Mouse (Mus musculus) limb, embryonic 14.5 days (tissue): ENCODE measurements around the gene 1810049J17Rik. TPM values are rescaled to one million over a fixed set of nuclear protein-coding genes. Genes with fewer than 3 reads are reported as not detected.

Experiments
- ATAC-seq: fragments of 200-750 bp; cut with Nextera tagmentation; 2 replicates; pipeline ENCODE4 v1.8.0; 2017; ENCODE audit warnings: low read depth, moderate number of reproducible peaks, moderate TSS enrichment; ENCODE audit not compliant: low FRiP score
- DNase-seq: peaks from one replicate; pipeline ENCODE4 v3.0.0-alpha.2; 2015; ENCODE audit warnings: low spot score
- H3K27ac ChIP-seq: fragments of 300-500 bp; sonication (generic); replicated peaks from 2 replicates; pipeline ENCODE4 v1.5.1; 2014; ENCODE audit warnings: low read depth, mild to moderate bottlenecking, low read length, moderate library complexity, mixed read lengths
- H3K27me3 ChIP-seq: fragments of 300-500 bp; sonication (generic); 2 replicates; pipeline ENCODE4 v1.6.1; 2014; ENCODE audit warnings: low read length, mixed read lengths; ENCODE audit not compliant: control insufficient read depth, insufficient read depth
- H3K36me3 ChIP-seq: fragments of 300-500 bp; sonication (generic); 2 replicates; pipeline ENCODE4 v1.6.1; 2014; ENCODE audit warnings: mild to moderate bottlenecking, low read length, moderate library complexity, mixed read lengths; ENCODE audit not compliant: control insufficient read depth, insufficient read depth
- H3K4me1 ChIP-seq: fragments of 300-500 bp; sonication (generic); 2 replicates; pipeline ENCODE4 v1.6.1; 2014; ENCODE audit warnings: antibody characterized with exemption, low read length, mixed read lengths; ENCODE audit not compliant: control insufficient read depth, insufficient read depth
- H3K4me2 ChIP-seq: fragments of 300-500 bp; sonication (generic); replicated peaks from 2 replicates; pipeline ENCODE4 v1.6.1; 2014; ENCODE audit warnings: low read depth, mild to moderate bottlenecking, low read length, moderate library complexity; ENCODE audit not compliant: severe bottlenecking
- H3K4me3 ChIP-seq: fragments of 300-500 bp; sonication (generic); replicated peaks from 2 replicates; pipeline ENCODE4 v1.5.1; 2014; ENCODE audit warnings: low read length
- H3K9ac ChIP-seq: fragments of 300-500 bp; sonication (generic); 2 replicates; pipeline ENCODE4 v1.6.1; 2014; ENCODE audit warnings: mild to moderate bottlenecking, low read depth, low read length, moderate library complexity; ENCODE audit not compliant: severe bottlenecking
- H3K9me3 ChIP-seq: fragments of 300-500 bp; sonication (generic); 2 replicates; pipeline ENCODE4 v1.6.1; 2016; ENCODE audit warnings: low read length; ENCODE audit not compliant: control insufficient read depth
- POLR2A ChIP-seq: fragments of 200-500 bp; IDR thresholded peaks from 2 replicates; pipeline ENCODE4 v1.8.0; 2012; ENCODE audit warnings: inconsistent platforms, mild to moderate bottlenecking, moderate library complexity, borderline replicate concordance; ENCODE audit not compliant: insufficient read depth, insufficient read length; ENCODE audit errors: extremely low read depth
- WGBS: fragments of 180-500 bp; shearing (Covaris S2); extraction: QIAGEN DNeasy Blood & Tissue Kit; methylation state at CpG from one replicate; pipeline ENCODE4 v1.1.7; 2014; 5-methylcytosine and 5-hydroxymethylcytosine counted together
- polyA plus RNA-seq, 2 experiments: library from polyadenylated mRNA; depleted of rRNA in 1 of 2; stranded (reverse) in 1 of 2; unstranded in 1 of 2; fragments of >200 nt; fragmentation: Nextera tagmentation in 1 of 2; extraction: Ambion mirVana in 1 of 2; gene quantifications; 2 replicates each; pipeline versions ENCODE4 v1.2.1 to v1.2.3; 2012 to 2014

1810049J17Rik gene
- polyA plus RNA-seq, 2 experiments: 0.62 TPM; not detected in 1

- WGBS: 50% methylated on average over 2 of the region's 2 CpGs
- H3K4me1 ChIP-seq: no peaks in the 10 kb centered on the region
- no peaks in the 10 kb centered on the region for H3K27me3 ChIP-seq
- no peak overlapping the region for H3K4me3 ChIP-seq
- no peaks in the 10 kb centered on the region for H3K9me3 ChIP-seq
- H3K27ac ChIP-seq: no peak overlapping the region
- TF ChIP-seq POLR2A: no peak
- no peak for DNase-seq
- no peaks in the 10 kb centered on the region for H3K36me3 ChIP-seq
- no peak overlapping the region for H3K9ac ChIP-seq
- H3K4me2 ChIP-seq: no peak overlapping the region
- no peak for ATAC-seq
Observed at GRCm38 (mm10) chr15:12296228-12296627, 25.5 kb downstream of the 1810049J17Rik start.

GRCm38 (mm10) chr15:12291757-12292156 is 29.9 kb downstream of the 1810049J17Rik start:
- Histone ChIP-seq H3K27me3 (no peaks in the 10 kb centered on the region), H3K4me2 (no peak overlapping the region), H3K4me1 (no peaks in the 10 kb centered on the region), H3K27ac (no peak overlapping the region), H3K36me3 (no peaks in the 10 kb centered on the region), H3K4me3 (no peak overlapping the region), H3K9me3 (no peaks in the 10 kb centered on the region), H3K9ac (no peak overlapping the region)
- no peak for TF ChIP-seq POLR2A
- DNase-seq (no peak), ATAC-seq (no peak)
- WGBS: 85% methylated on average over 2 of the region's 2 CpGs

- TF ChIP-seq POLR2A: no peak
- ATAC-seq: no peak
- Histone ChIP-seq H3K4me1 (no peaks in the 10 kb centered on the region), H3K27ac (no peak overlapping the region), H3K27me3 (no peaks in the 10 kb centered on the region), H3K9me3 (no peaks in the 10 kb centered on the region), H3K4me3 (no peak overlapping the region), H3K4me2 (no peak overlapping the region), H3K36me3 (no peaks in the 10 kb centered on the region), H3K9ac (no peak overlapping the region)
- WGBS: 87% methylated on average over 7 of the region's 7 CpGs
- DNase-seq: no peak
Observed at GRCm38 (mm10) chr15:12290330-12290729, 31.4 kb downstream of the 1810049J17Rik start.

GRCm38 (mm10) chr15:12285535-12285809 is 36.2 kb downstream of the 1810049J17Rik start:
- WGBS: 64% methylated on average over 5 of the region's 5 CpGs
- H3K27ac ChIP-seq: peak overlapping the region; percentile 49; the same call in 1 of the 2 replicates

GRCm38 (mm10) chr15:12284794-12285534 is 36.7 kb downstream of the 1810049J17Rik start:
- H3K4me1 ChIP-seq: no peaks in the 10 kb centered on the region
- H3K9ac ChIP-seq: no peak overlapping the region
- DNase-seq (no peak), ATAC-seq (peak; percentile 63; the same call in 1 of the 2 replicates)
- no peaks in the 10 kb centered on the region for H3K27me3 ChIP-seq
- H3K27ac ChIP-seq: peak overlapping the region; percentile 49
- 73% methylated on average over 6 of the region's 6 CpGs for WGBS
- H3K4me2 ChIP-seq: no peak overlapping the region
- H3K9me3 ChIP-seq: no peaks in the 10 kb centered on the region
- no peaks in the 10 kb centered on the region for H3K36me3 ChIP-seq
- H3K4me3 ChIP-seq: no peak overlapping the region
- no peak for TF ChIP-seq POLR2A

More at GRCm38 (mm10) chr15:12285535-12285809, 36.2 kb downstream of the 1810049J17Rik start:
- Histone ChIP-seq H3K36me3 (no peaks in the 10 kb centered on the region), H3K4me3 (no peak overlapping the region), H3K4me1 (no peaks in the 10 kb centered on the region), H3K9me3 (no peaks in the 10 kb centered on the region), H3K9ac (no peak overlapping the region), H3K27me3 (no peaks in the 10 kb centered on the region), H3K4me2 (no peak overlapping the region)
- no peak for ATAC-seq
- no peak for TF ChIP-seq POLR2A
- no peak for DNase-seq
